Mouse (Mus musculus) B cell, adult 62 days (primary cell): ENCODE results near the gene Frem3. TPM values are rescaled to one million over a fixed set of nuclear protein-coding genes. Genes with fewer than 3 reads are reported as not detected.

Source experiments
- total RNA-seq: library from RNA; stranded (reverse); gene quantifications from 4 replicates; pipeline ENCODE4 v1.2.4, GENCODE M21; 2023

Frem3 gene
- total RNA-seq: not detected in 4 replicates

DNA sequence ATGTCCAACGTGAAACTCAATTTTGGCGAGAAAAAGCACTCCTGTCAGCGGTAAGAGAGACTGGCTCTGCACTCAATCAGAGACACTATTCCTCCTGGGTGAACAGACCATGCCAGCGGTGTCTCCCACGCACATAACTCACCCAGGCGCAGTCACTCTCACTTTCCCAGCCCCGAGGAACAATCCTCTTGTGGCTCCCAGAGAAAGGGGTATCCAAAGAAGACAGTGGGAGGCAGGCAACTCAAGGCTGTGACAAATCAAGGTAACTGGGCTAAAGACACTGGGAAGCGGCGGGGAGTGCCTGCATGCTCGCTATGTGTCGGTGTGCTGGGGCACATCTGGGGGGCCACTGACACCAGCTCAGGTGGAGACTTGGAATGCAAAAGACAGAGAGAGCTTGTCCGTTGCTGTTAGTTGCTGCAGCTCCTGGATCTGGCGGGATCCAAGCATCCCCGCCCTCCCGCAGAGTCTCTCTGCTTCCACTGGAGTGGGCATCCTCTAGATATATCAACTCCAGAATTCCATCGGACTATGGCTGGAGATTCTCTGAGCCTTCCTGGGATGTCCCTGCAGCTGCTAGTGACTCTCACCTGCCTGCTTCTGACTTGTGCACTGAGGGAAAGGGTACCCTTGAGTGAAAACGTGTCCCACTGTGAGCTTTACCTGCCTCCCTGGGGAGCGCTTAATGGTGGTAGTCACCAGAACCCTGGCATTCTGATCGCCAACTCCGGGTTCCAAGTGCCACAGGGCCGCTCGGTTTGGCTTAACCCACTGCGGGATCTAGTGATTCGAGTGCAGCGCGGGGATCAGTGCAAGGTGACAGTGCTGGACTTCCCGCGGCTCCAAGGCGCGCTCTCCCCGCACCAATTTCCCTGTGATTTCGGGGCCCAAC, at the start of gene Frem3:
Gene Frem3, plus strand, starts transcription at position 532 of the 892 bp plus-strand sequence.

DNA sequence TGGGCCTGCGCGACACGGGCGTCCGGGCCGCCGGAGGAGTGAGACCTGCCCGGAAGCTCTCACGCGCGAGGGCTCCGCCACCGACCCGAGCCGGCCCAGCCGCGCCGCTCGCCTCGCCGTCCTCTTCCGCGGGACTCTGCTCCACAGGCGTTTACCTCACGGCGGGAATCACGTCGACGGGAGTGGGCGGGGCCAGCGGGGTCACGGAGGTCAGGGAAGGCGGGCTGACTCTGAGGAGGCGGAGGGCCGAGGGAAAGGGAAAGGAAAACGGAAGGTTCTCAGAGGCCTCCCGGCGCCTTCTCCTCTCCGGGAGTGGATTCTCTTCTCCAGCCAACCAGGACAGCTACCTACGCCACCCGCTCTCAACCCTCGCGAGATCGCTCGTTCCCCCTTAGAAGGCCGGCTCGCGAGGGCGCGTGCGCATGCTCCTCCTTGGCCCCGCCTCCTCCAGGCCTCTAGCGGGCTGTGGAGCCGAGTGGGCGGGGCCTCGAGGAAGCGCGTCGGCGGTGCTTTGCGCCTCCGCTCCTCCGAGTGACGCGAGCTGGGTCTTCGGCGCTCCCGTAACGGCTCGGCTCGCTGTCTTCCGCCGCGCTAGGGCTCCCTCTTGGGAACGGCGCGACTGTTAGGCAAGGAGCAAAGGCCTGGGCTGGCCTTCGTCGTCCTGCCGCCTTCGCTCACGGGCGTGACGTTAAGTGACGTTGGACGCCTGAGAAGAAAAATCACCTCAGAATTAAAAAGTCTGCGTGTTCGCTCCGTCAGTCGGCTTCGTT, 128.5 kb downstream of the Frem3 start, which contains the start of gene Smarca5:
Gene Smarca5, minus strand, starts transcription at position 343 of the 770 bp plus-strand sequence.

Other genes with a start within 250 kb of the Frem3 start
- not detected in 4 replicates for gene Gypa, start 117.3 kb upstream of the Frem3 start, total RNA-seq
- 196 to 209 TPM (median 201 TPM) in 4 replicates for gene Smarca5, start 128.4 kb downstream of the Frem3 start, total RNA-seq